Mouse (Mus musculus): ENCODE results near the gene Ifngr2. TPM values are rescaled to one million over a fixed set of nuclear protein-coding genes. Genes with fewer than 3 reads are reported as not detected.

The Ifngr2 gene
- polyA plus RNA-seq, 1 experiment: 13.8 TPM

GRCm38 (mm10) chr16:91596397-91596778 lies 49.5 kb downstream of the Ifngr2 start:
- H3K4me3 ChIP-seq (replicated peaks): peak overlapping the region; percentile 96
- peaks cover 11% of the 10 kb centered on the region for H3K27me3 ChIP-seq (replicated peaks)
- peaks cover 19% of the 10 kb centered on the region for H3K36me3 ChIP-seq (replicated peaks; ENCODE audit: low read length)
- TF ChIP-seq FLI1 (IDR thresholded peaks at IDR 0.05; ENCODE audit: low read length) (no peak), GATA1 (IDR thresholded peaks at IDR 0.05; ENCODE audit: borderline replicate concordance, low read length) (no peak)
- peaks cover 70% of the 10 kb centered on the region for H3K4me1 ChIP-seq
- H3K9me3 ChIP-seq: no peaks in the 10 kb centered on the region

DNA sequence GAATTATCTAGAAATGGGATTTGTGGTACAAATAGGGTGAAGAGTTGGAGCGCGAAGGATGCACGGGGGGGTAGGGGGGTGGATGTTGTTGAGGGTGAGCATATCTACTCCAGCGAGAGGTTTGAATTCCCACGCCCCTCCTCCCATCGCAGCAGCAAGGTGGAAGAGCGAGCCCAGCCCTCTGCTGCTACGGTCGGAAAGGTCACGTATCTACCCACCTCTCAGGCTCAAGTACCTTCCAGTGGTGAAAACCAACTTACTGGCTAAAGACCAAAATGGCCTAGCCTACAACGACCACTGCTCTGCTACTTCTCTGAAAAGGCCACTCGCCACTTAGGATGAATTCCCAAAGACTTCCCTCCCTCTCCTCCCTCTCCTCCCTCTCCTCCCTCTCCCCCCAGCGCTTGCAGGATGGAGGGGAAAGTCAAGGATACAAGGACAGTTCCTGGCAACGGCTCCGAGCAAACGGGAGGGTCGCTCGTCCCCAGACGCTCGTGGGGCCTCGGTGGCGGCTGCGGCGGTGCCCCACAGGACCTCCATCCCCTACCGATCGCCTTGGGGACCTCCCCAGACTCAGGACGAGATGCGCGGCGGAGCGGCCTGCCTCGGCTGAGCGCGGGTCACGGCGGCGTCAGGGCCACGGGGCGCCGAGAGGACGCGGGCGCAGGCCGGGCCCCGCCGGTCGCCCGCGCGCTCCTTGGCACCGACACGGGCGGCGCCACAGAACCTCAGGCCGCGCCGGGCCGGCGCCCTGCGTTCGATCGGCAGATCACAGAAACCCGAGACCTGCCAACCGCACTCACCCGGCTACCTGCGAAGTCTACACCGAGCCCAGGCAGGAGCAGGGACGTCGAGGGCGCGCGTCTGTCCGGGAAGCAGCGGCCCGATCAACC lies 50.2 kb downstream of the Ifngr2 start:
- H3K36me3 ChIP-seq (replicated peaks; ENCODE audit: low read length): peaks cover 15% of the 10 kb centered on the region
- no peaks in the 10 kb centered on the region for H3K9me3 ChIP-seq
- peaks cover 13% of the 10 kb centered on the region for H3K27me3 ChIP-seq (replicated peaks)
- peaks cover 73% of the 10 kb centered on the region for H3K4me1 ChIP-seq
- no peak for TF ChIP-seq FLI1 (IDR thresholded peaks at IDR 0.05; ENCODE audit: low read length)
- TF ChIP-seq GATA1 (IDR thresholded peaks at IDR 0.05; ENCODE audit: borderline replicate concordance, low read length): no peak
- peak overlapping the region; percentile 96 for H3K4me3 ChIP-seq (replicated peaks)

DNA sequence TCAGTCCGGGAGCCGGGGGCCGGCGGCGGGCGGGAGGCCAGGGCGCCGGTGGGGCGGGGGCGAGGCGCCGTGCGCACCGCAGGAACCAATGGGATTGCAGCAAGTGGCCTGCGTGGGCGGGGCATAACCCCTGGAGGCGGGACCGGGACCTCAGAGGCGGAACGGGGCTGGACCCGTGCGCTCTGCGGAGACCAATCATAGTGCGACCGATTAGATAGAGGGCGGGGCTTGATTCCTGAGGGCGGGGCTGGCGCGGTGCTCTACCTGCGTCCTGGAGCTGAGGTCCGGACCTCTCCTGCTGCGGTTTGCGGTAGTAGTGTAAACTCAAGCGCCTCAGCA lies 50.8 kb downstream of the Ifngr2 start, which contains the start of gene Tmem50b:
Tmem50b (minus strand) TSS at position 129 of the 339 bp plus-strand sequence.
- Histone ChIP-seq H3K27me3 (replicated peaks) (peaks cover 13% of the 10 kb centered on the region), H3K4me1 (peaks cover 67% of the 10 kb centered on the region), H3K36me3 (replicated peaks; ENCODE audit: low read length) (peaks cover 11% of the 10 kb centered on the region), H3K9me3 (no peaks in the 10 kb centered on the region), H3K4me3 (replicated peaks) (peak within 1 kb of the TSS; percentile 96)
- TF ChIP-seq GATA1 (IDR thresholded peaks at IDR 0.05; ENCODE audit: borderline replicate concordance, low read length) (no peak), FLI1 (IDR thresholded peaks at IDR 0.05; ENCODE audit: low read length) (no peak)

GRCm38 (mm10) chr16:91599242-91599641 lies 52.4 kb downstream of the Ifngr2 start:
- TF ChIP-seq GATA1 (IDR thresholded peaks at IDR 0.05; ENCODE audit: borderline replicate concordance, low read length) (no peak), FLI1 (IDR thresholded peaks at IDR 0.05; ENCODE audit: low read length) (no peak)
- Histone ChIP-seq H3K36me3 (replicated peaks; ENCODE audit: low read length) (peaks cover 7% of the 10 kb centered on the region), H3K9me3 (no peaks in the 10 kb centered on the region), H3K4me3 (replicated peaks) (no peak overlapping the region), H3K27me3 (replicated peaks) (peaks cover 15% of the 10 kb centered on the region), H3K4me1 (peaks cover 52% of the 10 kb centered on the region)

- H3K36me3 ChIP-seq (replicated peaks; ENCODE audit: low read length): no peaks in the 10 kb centered on the region
- TF ChIP-seq GATA1 (IDR thresholded peaks at IDR 0.05; ENCODE audit: borderline replicate concordance, low read length) (no peak), FLI1 (IDR thresholded peaks at IDR 0.05; ENCODE audit: low read length) (no peak)
- peaks cover 16% of the 10 kb centered on the region for H3K27me3 ChIP-seq (replicated peaks)
- peaks cover 44% of the 10 kb centered on the region for H3K4me1 ChIP-seq
- H3K9me3 ChIP-seq: no peaks in the 10 kb centered on the region
- H3K4me3 ChIP-seq (replicated peaks): peak overlapping the region; percentile 26
Observed at GRCm38 (mm10) chr16:91601081-91601480, 54.2 kb downstream of the Ifngr2 start.

GRCm38 (mm10) chr16:91601693-91602092 lies 54.8 kb downstream of the Ifngr2 start:
- no peaks in the 10 kb centered on the region for H3K9me3 ChIP-seq
- peaks cover 38% of the 10 kb centered on the region for H3K4me1 ChIP-seq
- H3K36me3 ChIP-seq (replicated peaks; ENCODE audit: low read length): no peaks in the 10 kb centered on the region
- no peak overlapping the region for H3K4me3 ChIP-seq (replicated peaks)
- H3K27me3 ChIP-seq (replicated peaks): peaks cover 19% of the 10 kb centered on the region
- no peak for TF ChIP-seq GATA1 (IDR thresholded peaks at IDR 0.05; ENCODE audit: borderline replicate concordance, low read length)
- TF ChIP-seq FLI1 (IDR thresholded peaks at IDR 0.05; ENCODE audit: low read length): no peak

GRCm38 (mm10) chr16:91605156-91605555 lies 58.3 kb downstream of the Ifngr2 start:
- Histone ChIP-seq H3K36me3 (replicated peaks; ENCODE audit: low read length) (no peaks in the 10 kb centered on the region), H3K9me3 (peaks cover 5% of the 10 kb centered on the region), H3K4me1 (peaks cover 17% of the 10 kb centered on the region), H3K27me3 (replicated peaks) (peaks cover 22% of the 10 kb centered on the region), H3K4me3 (replicated peaks) (no peak overlapping the region)
- TF ChIP-seq FLI1 (IDR thresholded peaks at IDR 0.05; ENCODE audit: low read length): no peak
- no peak for TF ChIP-seq GATA1 (IDR thresholded peaks at IDR 0.05; ENCODE audit: borderline replicate concordance, low read length)

DNA sequence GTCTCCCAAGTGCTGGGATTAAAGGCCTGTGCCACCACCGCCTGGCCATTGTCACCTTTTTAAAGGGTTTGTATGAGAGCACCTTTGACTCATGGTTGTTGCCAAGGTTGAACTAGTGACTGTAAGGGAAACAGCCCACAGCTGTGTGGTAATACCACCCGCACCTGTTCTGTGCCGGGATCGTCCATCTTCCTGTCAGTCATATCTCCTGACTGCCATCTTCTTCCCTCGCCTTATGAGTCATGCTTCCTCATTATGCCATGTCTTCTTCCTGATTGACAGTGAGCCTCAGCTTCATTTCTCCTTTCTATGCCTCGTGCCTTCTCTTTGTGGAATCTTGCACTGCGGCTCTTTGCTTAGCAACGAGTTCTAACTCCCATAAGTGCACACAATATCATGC lies 60.1 kb downstream of the Ifngr2 start:
- no peak for TF ChIP-seq FLI1 (IDR thresholded peaks at IDR 0.05; ENCODE audit: low read length)
- no peak for TF ChIP-seq GATA1 (IDR thresholded peaks at IDR 0.05; ENCODE audit: borderline replicate concordance, low read length)
- H3K4me3 ChIP-seq (replicated peaks): peak overlapping the region; percentile 3
- peaks cover 5% of the 10 kb centered on the region for H3K9me3 ChIP-seq
- H3K27me3 ChIP-seq (replicated peaks): peaks cover 13% of the 10 kb centered on the region
- no peaks in the 10 kb centered on the region for H3K36me3 ChIP-seq (replicated peaks; ENCODE audit: low read length)
- peaks cover 7% of the 10 kb centered on the region for H3K4me1 ChIP-seq

DNA sequence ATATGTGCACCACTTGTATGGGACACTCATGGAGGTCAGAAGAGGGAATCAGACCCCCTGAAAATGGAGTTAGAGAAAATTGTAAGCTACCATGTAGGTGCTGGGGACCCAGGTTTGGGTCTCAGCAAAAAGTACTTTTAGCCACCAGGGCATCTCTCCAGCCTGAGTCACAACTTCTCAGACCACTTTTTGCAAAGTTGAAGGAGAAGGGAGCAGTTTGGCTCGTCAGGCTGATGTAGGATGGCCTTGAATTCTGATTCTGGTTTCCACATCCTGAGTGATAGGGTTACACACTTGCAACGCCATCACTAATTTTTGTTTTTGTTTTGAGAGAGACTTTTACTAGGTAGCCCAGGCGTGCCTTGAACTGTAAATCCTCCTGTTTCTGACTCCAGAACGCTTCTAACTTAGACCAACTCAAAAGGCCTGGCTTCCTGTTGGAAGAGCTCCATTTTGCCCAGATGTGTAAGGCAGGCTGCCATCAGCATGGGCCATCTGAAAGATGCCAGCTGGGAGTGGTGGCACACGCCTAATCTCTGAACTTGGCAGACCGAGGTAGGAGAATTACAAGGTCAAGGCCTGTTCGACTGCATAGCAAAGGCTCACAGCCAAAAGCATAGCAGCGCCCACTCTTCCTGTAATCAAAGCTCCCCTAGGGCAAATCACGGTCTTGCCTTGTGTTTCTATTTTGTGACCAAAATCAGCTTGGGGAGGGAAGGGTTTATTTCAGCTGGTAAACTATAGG lies 62.8 kb downstream of the Ifngr2 start:
- TF ChIP-seq GATA1 (IDR thresholded peaks at IDR 0.05; ENCODE audit: borderline replicate concordance, low read length): no peak
- TF ChIP-seq FLI1 (IDR thresholded peaks at IDR 0.05; ENCODE audit: low read length): no peak
- Histone ChIP-seq H3K27me3 (replicated peaks) (peaks cover 17% of the 10 kb centered on the region), H3K4me1 (peaks cover 16% of the 10 kb centered on the region), H3K36me3 (replicated peaks; ENCODE audit: low read length) (no peaks in the 10 kb centered on the region), H3K4me3 (replicated peaks) (no peak overlapping the region), H3K9me3 (peaks cover 5% of the 10 kb centered on the region)

DNA sequence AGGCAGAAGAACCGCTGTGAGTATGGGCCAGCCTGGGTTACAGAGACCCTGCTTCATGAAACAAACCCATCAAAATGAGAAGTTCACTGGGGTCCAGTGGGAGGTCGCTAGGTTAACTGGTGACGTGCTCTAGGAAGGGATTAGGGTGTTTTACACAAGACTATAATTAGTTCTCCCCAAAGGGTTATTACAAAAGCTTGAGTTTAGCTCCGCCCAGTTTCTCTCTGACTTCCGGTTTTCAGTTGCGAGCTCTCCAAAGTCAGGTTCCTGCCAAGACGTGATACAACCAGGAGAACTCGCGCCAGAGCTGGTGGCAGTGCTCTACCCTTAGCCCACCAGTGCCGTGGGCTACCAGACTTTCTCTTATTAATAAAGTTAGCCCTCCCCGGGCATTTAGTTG lies 64.4 kb downstream of the Ifngr2 start:
- Histone ChIP-seq H3K27me3 (replicated peaks) (peaks cover 13% of the 10 kb centered on the region), H3K4me1 (peaks cover 16% of the 10 kb centered on the region), H3K9me3 (peaks cover 5% of the 10 kb centered on the region), H3K4me3 (replicated peaks) (no peak overlapping the region), H3K36me3 (replicated peaks; ENCODE audit: low read length) (no peaks in the 10 kb centered on the region)
- no peak for TF ChIP-seq GATA1 (IDR thresholded peaks at IDR 0.05; ENCODE audit: borderline replicate concordance, low read length)
- TF ChIP-seq FLI1 (IDR thresholded peaks at IDR 0.05; ENCODE audit: low read length): no peak
